Mouse (Mus musculus) lung, postnatal 36 days (tissue): ENCODE results near the gene Thnsl2.

ENCODE experiments used
- DNase-seq: peaks from one replicate; pipeline ENCODE4 v3.0.0; 2022; ENCODE audit warnings: mixed read lengths

The Thnsl2 gene

DNA sequence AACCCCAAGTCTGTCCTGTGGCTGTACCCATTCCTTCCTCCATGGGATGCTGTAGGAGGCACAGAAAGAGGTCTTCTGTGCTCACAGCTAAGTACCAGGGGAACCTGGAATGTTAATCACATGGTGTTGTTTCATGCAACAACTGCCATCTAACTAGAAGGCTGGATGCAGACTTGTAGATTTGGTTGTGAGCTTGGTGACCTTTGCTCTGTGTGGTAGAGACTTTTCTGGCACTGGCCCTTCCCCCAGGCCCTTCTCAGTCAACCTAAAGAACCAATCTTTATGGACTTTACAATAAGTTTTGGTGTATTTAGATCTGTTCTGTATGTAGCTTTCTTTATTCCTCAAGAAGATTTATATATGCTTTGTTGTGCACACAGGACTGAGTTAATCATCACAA is 13.2 kb downstream of the Thnsl2 start:
- no peak for DNase-seq

DNA sequence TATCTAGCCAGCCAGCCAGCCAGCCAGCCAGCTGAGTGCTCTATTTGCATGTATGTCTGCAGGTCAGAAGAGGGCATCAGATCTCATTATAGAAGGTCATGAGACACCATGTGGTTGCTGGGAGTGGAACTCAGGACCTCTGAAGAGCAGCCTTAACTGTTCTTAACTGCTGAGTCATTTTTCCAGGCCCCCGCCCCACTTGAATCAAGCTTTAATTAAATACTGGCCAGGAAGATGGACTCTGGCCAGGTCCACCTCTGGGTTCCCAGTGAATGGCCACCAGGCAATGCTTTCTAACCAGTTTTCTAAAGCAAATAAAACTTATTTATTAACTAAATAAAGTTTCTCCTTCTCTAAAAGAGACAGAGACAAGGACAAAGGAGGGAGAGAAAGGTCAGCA is 14.0 kb downstream of the Thnsl2 start:
- peak; percentile 80 for DNase-seq

DNA sequence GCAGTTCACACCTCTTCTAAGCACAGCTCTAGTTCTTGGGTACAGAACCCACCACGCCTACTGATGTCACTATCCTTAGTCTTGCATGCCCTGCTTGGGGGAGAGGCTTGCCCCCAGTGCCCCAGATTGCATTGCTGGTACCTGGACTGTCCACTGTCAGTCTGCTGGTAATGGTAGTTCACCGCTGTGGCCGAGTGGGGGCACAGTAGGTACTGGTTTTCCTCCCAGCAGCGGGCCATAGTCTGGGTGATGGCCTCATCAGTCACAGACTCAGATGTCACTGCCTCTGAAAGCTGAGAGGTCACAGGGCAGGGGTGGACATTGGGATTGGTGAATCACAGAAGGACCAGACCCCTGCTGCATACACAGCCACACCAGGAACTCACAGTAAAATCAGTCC is 15.2 kb downstream of the Thnsl2 start:
- DNase-seq = no peak

DNA sequence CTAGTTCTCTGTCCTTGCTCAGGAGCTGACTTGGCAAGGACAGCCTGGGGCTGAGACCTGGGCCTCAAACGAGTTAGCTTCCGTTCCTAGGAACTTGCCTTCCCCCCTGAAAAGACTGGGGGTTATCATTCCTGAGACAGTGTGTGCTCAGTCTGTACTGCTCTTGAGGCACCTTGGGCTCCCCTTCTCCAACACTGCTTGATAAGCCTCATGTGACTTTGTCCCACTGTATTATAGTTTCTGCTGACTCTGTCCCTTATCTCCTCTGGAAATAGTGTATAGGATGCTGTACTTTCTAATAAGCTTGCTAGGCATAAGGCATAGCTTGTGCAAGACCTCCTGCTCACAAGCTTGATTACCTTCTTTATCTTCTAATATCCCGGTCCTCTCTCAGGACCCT is 17.9 kb downstream of the Thnsl2 start:
- no peak for DNase-seq

DNA sequence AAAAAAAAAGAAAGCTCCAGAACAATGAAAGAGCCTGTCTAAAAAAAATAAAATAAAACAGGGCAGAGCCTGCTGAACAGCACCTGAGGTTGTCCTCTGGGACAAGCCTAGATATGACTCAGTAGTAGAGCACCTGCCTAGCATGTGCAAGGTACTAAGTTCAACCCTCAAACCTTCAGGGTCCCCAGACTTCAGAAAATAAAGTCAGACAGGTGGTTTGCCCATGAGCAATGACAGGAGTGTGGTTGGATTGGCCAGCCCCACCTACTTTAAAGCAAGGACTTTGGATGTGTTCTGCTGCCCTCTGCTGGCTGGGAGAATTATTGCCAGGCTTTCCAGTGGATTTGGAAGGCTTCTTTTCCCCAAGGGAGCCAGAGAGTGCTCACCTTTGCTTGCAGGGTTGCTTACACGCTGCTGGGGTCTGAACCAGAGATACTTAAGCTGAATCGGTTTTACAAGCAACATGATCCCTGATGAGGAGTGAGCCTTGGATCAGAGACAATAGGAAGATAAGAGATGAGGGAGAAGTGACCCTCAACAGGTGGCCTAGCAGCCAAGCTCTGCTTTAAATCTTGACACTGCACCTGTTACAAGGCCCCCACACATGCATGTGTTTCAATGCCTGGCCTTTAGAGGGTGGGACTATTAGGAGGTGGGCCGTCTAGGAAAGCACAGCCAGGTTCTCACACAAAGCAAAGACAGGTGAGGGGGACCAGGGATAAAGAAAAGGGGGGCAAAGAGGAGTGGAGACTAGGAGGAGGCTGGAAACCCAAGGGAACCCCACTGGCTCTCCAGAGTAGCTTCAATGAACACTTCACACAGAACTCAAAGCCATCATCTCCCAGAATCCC is 19.0 kb downstream of the Thnsl2 start:
- DNase-seq = peak; percentile 88

DNA sequence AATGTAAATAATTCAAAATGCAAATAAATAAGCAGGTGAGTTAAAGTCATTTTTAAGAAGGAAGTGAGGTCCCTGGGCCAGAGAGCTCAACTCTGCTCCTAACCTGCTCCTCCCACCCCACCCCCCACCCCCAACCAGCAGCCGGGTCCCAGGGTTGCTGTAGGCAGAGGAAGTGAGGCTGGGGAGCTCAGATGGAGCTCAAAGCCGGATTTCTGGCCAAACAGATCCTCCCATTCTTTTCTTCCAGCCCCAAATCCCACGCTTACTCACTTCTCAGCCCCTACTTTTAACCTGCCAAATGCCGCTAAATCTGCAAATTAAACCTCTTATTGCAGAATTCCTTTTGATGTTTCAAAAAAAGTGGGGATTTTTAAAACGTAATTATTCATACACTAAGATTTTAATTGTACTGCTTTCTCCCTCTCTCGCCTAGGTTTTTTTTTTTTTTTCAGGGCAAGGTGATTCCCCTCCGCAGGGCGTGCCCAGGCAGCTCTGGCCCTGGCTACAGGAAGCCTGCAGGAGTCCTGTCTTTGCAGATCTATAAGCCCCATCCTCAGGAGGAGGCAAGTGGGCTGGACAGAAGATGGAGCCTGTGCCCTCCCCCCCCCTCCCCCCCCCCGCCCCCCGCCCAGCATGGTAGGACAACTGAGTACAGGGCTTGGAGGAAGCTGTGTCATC is 24.5 kb downstream of the Thnsl2 start:
- DNase-seq = no peak

DNA sequence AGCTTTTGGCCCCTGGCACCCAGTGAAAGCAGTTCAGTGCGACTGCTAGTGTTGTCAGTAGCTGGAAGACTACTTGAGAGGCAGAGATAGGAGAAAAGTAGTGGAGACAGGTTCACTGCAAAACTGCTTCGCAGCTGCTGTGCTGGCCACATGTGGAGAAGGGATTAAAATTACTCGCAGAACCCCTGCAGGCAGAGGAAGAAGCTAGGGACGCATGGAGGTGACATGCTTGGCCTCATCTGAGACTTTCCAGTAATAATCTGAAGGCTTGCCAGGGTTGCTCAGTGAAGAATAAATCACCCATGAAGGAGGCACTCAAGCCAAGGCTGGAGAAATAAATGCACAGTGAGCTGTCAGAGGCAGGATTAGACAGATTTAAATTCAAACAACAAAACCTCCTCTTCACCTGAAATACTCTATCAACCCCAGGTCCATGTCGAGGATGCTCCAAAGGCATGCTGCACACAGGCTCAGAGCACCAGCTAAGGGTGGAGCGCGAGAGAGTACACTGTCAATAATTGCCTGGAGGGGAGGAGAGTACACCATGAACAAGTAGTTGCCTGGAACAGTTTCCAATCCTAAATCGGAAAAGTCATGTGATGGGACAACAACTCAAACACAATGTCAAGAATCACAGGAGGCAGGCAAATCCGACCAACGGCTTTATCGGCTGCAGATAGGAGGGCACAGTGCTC is 32.7 kb downstream of the Thnsl2 start:
- DNase-seq = no peak

DNA sequence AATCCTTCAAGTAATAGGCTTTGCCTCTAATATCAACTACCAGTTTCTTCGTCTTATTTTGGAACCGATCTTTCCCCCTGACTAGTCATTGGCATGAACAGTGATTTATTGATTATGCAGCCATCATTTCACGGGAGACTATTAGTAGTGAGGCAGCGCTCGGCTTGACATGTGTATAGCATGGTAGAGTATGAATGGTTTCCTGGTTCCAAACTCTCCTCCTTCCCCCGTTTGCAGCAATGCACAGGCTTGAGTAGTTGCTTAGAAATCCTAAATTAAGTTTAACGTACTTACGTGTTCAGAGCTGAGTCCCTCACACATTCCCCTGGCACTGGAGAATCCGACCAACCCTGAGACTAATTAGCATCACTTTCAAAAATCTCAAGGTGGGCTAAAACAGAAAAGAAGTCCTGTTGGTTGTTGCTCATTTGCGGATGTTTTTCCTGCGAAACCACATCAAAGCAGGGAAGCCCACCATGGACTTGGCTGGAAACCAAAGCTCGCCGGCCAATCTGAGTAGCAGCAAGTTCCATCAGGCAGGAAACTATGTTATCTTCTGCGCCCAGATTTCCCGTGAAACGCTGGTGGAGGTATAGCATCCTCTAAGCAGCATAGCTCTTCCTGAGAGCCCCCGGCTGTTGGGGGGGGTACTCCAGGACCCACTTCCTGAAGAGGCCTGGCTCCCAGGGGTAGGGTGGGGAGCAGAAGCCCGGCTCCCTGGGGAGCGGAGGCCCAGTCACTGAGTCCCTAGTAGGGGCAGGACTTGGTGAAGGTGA is 37.9 kb downstream of the Thnsl2 start:
- peak; percentile 8 for DNase-seq

DNA sequence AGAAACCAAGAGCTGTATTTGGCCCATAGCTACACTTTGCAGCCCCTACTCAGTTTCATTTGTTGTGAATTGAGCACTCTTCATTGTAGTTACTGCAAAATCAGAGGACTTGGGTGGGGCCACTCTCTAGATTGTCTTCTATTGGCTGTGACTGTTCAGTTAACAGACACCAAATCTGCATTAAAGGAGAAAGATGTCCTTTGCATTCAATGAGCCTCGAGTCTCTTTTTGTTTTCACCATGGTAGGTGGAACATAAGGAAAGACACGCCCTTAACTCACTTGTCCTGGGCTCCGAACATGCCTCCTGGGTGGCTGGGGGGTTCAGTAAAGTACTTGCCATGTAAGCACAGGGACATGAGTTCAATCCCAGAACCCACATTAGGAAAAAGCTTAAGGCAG is 48.1 kb downstream of the Thnsl2 start:
- no peak for DNase-seq

DNA sequence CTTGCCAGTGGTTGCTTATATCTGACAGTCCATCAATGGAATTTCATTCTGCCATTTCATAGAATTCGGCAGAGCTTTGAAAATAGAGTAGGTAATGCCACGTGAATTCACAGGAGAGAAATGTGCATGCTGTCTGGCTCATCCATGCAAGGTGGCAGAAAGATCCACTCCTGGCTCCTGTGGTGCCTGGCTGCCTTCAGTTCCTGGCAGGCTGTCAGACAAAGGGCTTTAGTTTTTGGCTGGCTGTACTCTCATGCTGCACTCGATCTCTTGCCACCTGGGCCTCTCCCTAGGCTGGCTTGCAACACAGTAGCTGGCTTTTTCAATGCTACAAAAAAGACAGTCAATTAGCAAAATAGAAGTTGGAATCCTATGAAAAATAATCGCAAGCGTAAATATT is 49.5 kb downstream of the Thnsl2 start:
- no peak for DNase-seq

DNA sequence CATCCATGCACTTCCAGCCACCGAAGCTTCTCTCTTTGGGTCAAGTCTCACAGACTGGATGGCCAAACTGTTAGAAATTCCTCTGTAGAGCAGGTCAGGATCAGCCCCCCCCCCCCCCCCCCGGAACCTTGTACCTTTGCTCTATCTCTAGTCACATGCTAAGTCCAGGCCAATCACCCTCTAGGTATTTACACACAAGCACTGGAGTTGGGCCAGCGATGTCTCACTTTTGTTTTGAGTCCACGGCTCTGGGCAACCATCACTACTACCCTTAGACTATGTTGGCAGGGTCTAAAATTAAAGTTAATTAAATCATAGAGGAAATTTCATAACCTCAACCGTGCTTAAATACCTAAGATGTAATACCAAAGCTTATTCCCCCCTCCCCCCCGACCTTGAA is 50.6 kb downstream of the Thnsl2 start:
- DNase-seq = peak; percentile 8

DNA sequence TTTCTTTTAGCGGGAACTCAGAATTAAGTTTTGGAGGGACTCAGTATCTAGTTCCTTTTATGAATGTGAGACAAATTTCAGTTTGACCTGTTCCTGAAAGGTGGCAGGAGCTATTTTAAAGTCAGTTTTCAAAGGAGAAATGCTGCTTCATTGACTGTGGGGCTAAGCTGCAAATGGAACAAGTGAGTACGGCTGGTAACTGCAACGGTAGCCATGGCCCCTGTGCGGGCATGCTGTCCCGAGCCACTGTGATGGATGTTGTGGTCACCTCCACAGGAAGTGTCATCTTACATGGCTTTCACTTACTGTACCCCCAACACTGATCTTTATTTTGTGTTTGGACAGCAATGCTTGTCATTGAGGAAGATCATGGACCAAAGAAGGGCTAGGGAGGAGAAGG is 53.8 kb downstream of the Thnsl2 start:
- DNase-seq = no peak

DNA sequence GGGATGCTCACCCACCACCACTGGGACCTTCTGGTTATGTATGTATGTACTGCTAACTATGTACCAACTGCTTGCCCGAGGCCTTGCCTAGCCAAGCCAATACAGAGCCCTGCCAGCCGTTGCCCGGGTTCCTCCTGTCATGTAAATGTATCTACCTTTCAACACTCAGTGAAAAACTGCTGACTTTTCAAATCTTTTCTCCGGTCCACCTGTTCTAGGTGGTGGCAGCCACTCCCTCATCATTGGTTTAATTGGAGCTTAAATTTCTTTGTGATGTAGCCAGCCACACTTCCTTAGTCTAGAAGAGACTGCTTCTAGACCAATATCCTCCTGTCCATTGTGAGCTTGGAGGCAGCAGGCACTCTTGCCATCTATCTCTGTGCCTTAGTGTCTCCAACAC is 54.5 kb downstream of the Thnsl2 start:
- DNase-seq = no peak

DNA sequence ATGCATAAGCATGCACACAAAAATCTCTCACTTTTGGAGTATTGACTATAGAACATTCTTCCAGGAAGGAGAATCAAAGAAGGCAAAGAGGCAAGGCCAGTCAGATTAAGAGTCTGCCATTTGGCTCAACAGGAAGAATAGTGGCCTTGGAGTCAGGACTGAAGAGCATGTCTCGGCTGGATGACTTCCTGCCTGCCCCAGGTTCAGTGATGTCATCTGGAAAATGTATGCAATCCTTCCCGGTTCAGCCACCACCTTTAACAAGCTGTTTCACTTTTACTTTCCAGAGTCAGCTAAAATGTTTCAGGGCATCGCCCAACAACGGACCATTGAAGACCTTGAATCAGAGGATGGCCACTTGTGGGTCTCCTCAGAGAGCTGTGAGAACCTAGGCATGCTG is 55.2 kb downstream of the Thnsl2 start:
- DNase-seq = no peak

DNA sequence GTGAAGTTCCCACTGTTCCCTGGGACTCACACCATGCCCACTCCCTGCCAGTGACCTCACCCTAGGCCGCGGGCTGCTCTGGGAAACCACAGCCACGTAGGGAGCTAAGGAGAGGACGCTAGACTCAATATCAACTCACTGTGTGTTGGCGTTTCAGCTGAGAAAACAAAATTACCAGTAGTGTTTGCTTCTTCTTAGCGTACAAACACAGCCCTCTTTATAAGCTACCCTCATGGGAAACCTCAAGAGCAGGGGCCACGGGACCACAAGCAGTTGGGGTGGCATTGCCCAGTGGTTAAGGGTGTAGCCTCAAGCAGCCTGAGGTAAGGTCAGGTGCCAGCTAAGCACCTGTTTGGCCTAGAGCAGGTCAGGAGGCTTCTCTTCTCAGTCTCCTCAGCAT is 60.8 kb downstream of the Thnsl2 start:
- peak; percentile 35 for DNase-seq

DNA sequence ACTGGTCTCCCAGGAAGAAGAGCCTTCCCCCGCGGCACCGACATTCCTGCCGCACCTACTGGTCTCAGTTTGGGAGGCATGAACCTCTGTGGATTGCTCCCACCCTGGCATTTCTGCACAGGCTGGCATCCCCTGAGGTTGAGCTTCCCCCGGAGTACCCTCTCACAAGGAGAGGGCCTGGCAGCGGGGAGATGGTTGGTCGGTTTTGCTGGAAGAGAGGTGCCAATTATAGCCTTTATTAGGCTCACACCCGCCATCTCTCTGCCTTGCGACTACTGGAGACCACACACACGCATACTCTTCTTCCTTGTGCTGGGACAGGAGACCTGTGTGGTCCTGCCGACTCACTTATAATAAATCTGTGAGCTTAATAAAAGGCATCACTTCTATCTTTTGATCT is 62.2 kb downstream of the Thnsl2 start:
- no peak for DNase-seq

DNA sequence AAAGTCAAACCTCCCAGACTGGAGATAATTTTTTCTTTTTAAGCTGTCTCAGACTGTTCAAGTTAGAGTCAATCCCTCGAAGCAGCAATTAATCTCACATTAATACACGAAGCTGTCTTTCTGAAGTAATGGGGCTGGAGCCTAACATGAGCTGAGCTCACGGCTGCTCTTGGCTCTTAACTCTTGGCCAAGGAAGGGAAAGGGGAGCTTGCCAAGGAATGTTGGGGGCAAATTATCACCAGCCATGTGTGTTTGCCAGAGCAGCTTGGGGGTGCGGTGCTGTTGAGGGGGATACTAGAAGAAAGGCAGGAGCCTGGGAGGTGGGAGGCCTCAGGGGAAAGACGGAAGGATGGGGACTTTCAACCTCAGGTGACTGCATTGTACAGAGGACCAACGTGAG is 63.0 kb downstream of the Thnsl2 start:
- no peak for DNase-seq
